Mouse (Mus musculus) heart, postnatal 0 days (tissue): ENCODE measurements at regions not wholly inside any gene's neighbourhood (a gene's known extent, or its start where the extent isn't known, plus 50 kb on each side); places are given as distances from the start of the nearest gene placed in this dataset.

ENCODE experiments used
- ATAC-seq: fragments of 200-750 bp; cut with Nextera tagmentation; 2 replicates; pipeline ENCODE4 v1.8.0; 2017; ENCODE audit warnings: low read depth, moderate number of reproducible peaks, moderate library complexity; ENCODE audit not compliant: insufficient read depth
- DNase-seq: peaks from one replicate; pipeline ENCODE4 v3.0.0-alpha.2; 2016; ENCODE audit warnings: low spot score
- H3K27ac ChIP-seq: fragments of 300-500 bp; sonication (generic); 2 replicates; pipeline ENCODE4 v1.5.1; 2014; ENCODE audit warnings: low read depth, mild to moderate bottlenecking
- H3K27me3 ChIP-seq: fragments of 300-500 bp; sonication (generic); 2 replicates; pipeline ENCODE4 v1.6.1; 2014; ENCODE audit warnings: low read length, mixed read lengths; ENCODE audit not compliant: control insufficient read depth, insufficient read depth
- H3K36me3 ChIP-seq: fragments of 300-500 bp; sonication (generic); replicated peaks from 2 replicates; pipeline ENCODE4 v1.6.1; 2014; ENCODE audit warnings: low read length, mixed read lengths; ENCODE audit not compliant: control insufficient read depth, insufficient read depth
- H3K4me1 ChIP-seq: fragments of 300-500 bp; sonication (generic); 2 replicates; pipeline ENCODE4 v1.6.1; 2014; ENCODE audit warnings: antibody characterized with exemption; ENCODE audit not compliant: control insufficient read depth, insufficient read depth
- H3K4me2 ChIP-seq: fragments of 300-500 bp; sonication (generic); 2 replicates; pipeline ENCODE4 v1.6.1; 2014; ENCODE audit warnings: low read depth, mild to moderate bottlenecking, low read length, moderate library complexity
- H3K4me3 ChIP-seq: fragments of 300-500 bp; sonication (generic); 2 replicates; pipeline ENCODE4 v1.5.1; 2014; ENCODE audit warnings: low read depth, low read length
- H3K9ac ChIP-seq: fragments of 300-500 bp; sonication (generic); replicated peaks from 2 replicates; pipeline ENCODE4 v1.6.1; 2014; ENCODE audit warnings: low read depth, low read length, mixed read lengths
- H3K9me3 ChIP-seq: fragments of 300-500 bp; sonication (generic); replicated peaks from 2 replicates; pipeline ENCODE4 v1.6.1; 2016; ENCODE audit warnings: low read length; ENCODE audit not compliant: control insufficient read depth
- CTCF ChIP-seq: IDR thresholded peaks from 2 replicates; pipeline ENCODE4 v1.5.1; 2016; ENCODE audit warnings: antibody characterized with exemption, control low read depth, low read depth
- EP300 ChIP-seq: IDR thresholded peaks from 2 replicates; pipeline ENCODE4 v1.6.1; 2016; ENCODE audit warnings: antibody characterized with exemption, low read depth
- WGBS: fragments of 180-500 bp; shearing (Covaris S2); extraction: QIAGEN DNeasy Blood & Tissue Kit; methylation state at CpG from one replicate; pipeline ENCODE4 v1.1.7; 2014; 5-methylcytosine and 5-hydroxymethylcytosine counted together

- peaks cover 29% of the 10 kb centered on the region for H3K4me1 ChIP-seq
These were observed 73.5 kb upstream of the Ptpn1 start for GRCm38 (mm10) chr2:167858346-167858745.

GRCm38 (mm10) chr2:167857911-167858310 is 73.9 kb upstream of the Ptpn1 start:
- no peak overlapping the region for H3K4me2 ChIP-seq
- H3K9me3 ChIP-seq = no peaks in the 10 kb centered on the region
- H3K27me3 ChIP-seq = no peaks in the 10 kb centered on the region
- DNase-seq (no peak), ATAC-seq (no peak)
- H3K4me3 ChIP-seq = no peak overlapping the region
- TF ChIP-seq CTCF = no peak
- no peak for TF ChIP-seq EP300
- no peak overlapping the region for H3K9ac ChIP-seq
- no peaks in the 10 kb centered on the region for H3K36me3 ChIP-seq
- no peak overlapping the region for H3K27ac ChIP-seq
- 78% methylated on average over 8 of the region's 8 CpGs for WGBS
- H3K4me1 ChIP-seq = peaks cover 33% of the 10 kb centered on the region

More at GRCm38 (mm10) chr2:167858346-167858745, 73.5 kb upstream of the Ptpn1 start:
- Histone ChIP-seq H3K4me2 (no peak overlapping the region), H3K9ac (no peak overlapping the region), H3K36me3 (no peaks in the 10 kb centered on the region), H3K9me3 (no peaks in the 10 kb centered on the region), H3K27me3 (no peaks in the 10 kb centered on the region), H3K27ac (no peak overlapping the region), H3K4me3 (no peak overlapping the region)
- WGBS = 67% methylated on average over 10 of the region's 10 CpGs
- TF ChIP-seq CTCF (no peak), EP300 (no peak)
- ATAC-seq (no peak), DNase-seq (no peak)

- Histone ChIP-seq H3K27me3 (no peaks in the 10 kb centered on the region), H3K36me3 (no peaks in the 10 kb centered on the region), H3K9me3 (no peaks in the 10 kb centered on the region), H3K9ac (no peak overlapping the region), H3K27ac (peak overlapping the region; percentile 46; the same call in 1 of the 2 replicates), H3K4me3 (no peak overlapping the region), H3K4me2 (no peak overlapping the region), H3K4me1 (peaks cover 37% of the 10 kb centered on the region)
- DNase-seq (no peak), ATAC-seq (no peak)
- no peak for TF ChIP-seq EP300
- no peak for TF ChIP-seq CTCF
- 53% methylated on average over 10 of the region's 10 CpGs for WGBS
These were observed 74.9 kb upstream of the Ptpn1 start for GRCm38 (mm10) chr2:167856920-167857475.

- no peak overlapping the region for H3K4me3 ChIP-seq
- H3K27me3 ChIP-seq = no peaks in the 10 kb centered on the region
- no peaks in the 10 kb centered on the region for H3K9me3 ChIP-seq
- ATAC-seq (no peak), DNase-seq (no peak)
- peaks cover 42% of the 10 kb centered on the region for H3K4me1 ChIP-seq
- H3K27ac ChIP-seq = no peak overlapping the region
- H3K36me3 ChIP-seq = no peaks in the 10 kb centered on the region
- no peak overlapping the region for H3K9ac ChIP-seq
- 72% methylated on average over 3 of the region's 3 CpGs for WGBS
- TF ChIP-seq EP300 (no peak), CTCF (no peak)
- no peak overlapping the region for H3K4me2 ChIP-seq
These were observed 75.8 kb upstream of the Ptpn1 start for GRCm38 (mm10) chr2:167856020-167856419.

GRCm38 (mm10) chr2:167854060-167854459 is 77.8 kb upstream of the Ptpn1 start:
- DNase-seq = no peak
- no peak overlapping the region for H3K4me3 ChIP-seq
- H3K4me2 ChIP-seq = no peak overlapping the region
- H3K9me3 ChIP-seq = no peaks in the 10 kb centered on the region
- TF ChIP-seq EP300 = no peak
- no peak for TF ChIP-seq CTCF
- peaks cover 36% of the 10 kb centered on the region for H3K4me1 ChIP-seq
- ATAC-seq = no peak
- WGBS = 92% methylated on average over 1 of the region's 1 CpGs
- H3K36me3 ChIP-seq = no peaks in the 10 kb centered on the region
- H3K27ac ChIP-seq = no peak overlapping the region
- H3K9ac ChIP-seq = no peak overlapping the region
- no peaks in the 10 kb centered on the region for H3K27me3 ChIP-seq

- 0 out of 2 replicates have a peak, but pooled peaks have one; percentile 40 for ATAC-seq
- no peak for TF ChIP-seq CTCF
- no peak for TF ChIP-seq EP300
- Histone ChIP-seq H3K4me1 (peaks cover 39% of the 10 kb centered on the region), H3K9me3 (no peaks in the 10 kb centered on the region), H3K9ac (no peak overlapping the region), H3K27me3 (no peaks in the 10 kb centered on the region), H3K36me3 (no peaks in the 10 kb centered on the region), H3K4me2 (no peak overlapping the region), H3K4me3 (no peak overlapping the region), H3K27ac (peak overlapping the region; percentile 43)
- no peak for DNase-seq
- 67% methylated on average over 8 of the region's 8 CpGs for WGBS
These were observed 78.4 kb upstream of the Ptpn1 start for GRCm38 (mm10) chr2:167853411-167853821.
